Mouse (Mus musculus) embryo, embryonic 10.5 days (tissue): ENCODE results near the gene Smarcc1.

Experiments used
- DNase-seq: peaks from one replicate; pipeline ENCODE4 v3.0.0-alpha.2; 2015; ENCODE audit warnings: low spot score

The Smarcc1 gene

DNA sequence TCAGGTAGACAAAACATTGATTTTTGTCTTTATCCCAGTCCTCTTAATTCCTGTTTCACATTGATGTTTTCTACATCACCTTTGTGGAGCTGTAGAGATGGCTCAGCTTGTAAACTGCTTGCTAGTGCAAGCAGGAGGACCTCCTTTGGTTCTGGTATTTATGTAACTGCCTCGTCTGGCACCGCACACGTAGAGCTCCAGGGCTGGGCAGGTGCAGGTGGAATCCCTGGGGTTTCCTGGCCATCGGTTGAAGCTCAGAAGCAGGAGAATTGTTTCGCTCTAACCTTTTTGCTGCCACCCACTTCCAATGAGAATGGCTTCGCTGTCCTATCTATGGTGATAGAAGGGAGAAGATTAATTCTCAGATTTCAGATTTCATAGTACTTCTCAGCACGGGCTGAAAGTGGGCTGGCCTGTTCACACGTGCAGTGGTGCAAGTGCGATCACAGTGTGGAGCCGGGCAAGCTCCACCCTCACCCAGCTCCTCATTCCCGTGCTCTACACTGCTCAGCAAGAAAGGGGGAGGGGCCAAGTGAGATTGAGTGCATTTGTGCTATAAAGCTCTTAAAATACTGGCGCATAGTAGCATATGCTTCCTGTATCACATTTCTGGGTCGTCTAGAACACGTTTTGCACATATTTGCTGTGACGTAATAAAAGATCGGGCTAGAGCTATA, 113.0 kb downstream of the Smarcc1 start:
- DNase-seq = no peak

DNA sequence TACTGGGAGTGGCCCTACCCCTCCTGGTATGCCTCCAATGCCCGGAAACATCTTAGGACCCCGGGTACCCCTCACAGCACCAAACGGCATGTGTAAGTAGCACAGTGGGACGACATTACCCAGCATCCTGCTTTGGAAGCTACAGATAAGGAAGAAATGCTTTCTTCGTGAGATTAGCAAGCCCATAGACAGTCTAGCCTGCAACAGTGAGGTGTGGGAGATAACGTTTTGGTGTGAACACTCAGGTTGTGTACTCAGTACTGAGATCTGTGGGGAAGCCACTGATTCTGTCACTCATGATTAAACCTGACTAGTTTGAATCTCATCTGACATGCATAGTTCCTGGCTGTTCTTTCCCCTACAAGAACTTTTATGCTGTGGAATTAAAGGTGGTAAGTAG, 117.5 kb downstream of the Smarcc1 start:
- DNase-seq = no peak

DNA sequence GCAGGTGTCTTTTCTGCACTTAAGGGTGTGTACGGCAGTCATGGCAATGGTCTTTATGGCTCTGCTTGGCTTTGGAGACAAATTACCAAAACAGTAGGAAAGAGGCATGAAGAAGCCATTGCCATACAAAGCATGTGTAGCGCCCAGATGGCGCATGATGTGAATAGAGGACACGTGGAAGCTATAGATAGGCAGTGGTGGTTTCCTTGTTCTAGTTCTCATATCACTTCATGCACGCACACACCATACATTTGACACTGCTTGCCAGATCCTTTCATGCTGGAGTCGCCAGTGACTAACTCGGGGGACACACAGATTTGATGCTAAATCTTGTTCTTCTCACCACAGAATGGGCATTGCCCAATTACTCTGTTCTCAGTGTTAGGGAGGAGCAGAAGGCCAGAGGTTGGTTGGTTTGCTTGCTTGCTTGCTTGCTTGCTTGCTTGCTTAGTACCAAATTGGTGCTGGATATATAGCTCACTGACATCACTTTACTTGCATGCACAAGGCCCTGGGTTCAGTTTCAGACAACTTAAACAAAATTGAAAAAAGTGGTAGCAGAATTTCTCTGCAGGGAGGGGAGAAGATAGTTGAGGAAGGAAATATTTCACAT, 125.8 kb downstream of the Smarcc1 start, which contains the start of gene Cspg5:
Cspg5 (plus strand) TSS at position 563 of the 613 bp plus-strand sequence.
- no peak for DNase-seq

DNA sequence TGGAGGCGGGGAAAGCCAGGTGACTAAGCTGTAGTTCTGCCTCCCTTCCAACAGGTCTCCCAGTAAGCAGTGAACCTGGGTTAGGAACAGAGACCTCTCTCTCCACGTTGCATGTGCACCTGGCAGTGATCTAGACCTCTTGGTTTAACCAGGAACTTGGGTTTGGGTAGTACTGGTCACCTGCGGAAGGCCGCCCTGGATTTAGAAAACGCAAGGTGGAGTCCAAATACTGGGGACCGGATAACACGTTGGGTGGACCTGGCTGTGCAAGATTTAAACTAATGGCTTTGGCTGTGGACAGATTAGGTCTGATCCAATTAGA, 127.0 kb downstream of the Smarcc1 start:
- DNase-seq = no peak

DNA sequence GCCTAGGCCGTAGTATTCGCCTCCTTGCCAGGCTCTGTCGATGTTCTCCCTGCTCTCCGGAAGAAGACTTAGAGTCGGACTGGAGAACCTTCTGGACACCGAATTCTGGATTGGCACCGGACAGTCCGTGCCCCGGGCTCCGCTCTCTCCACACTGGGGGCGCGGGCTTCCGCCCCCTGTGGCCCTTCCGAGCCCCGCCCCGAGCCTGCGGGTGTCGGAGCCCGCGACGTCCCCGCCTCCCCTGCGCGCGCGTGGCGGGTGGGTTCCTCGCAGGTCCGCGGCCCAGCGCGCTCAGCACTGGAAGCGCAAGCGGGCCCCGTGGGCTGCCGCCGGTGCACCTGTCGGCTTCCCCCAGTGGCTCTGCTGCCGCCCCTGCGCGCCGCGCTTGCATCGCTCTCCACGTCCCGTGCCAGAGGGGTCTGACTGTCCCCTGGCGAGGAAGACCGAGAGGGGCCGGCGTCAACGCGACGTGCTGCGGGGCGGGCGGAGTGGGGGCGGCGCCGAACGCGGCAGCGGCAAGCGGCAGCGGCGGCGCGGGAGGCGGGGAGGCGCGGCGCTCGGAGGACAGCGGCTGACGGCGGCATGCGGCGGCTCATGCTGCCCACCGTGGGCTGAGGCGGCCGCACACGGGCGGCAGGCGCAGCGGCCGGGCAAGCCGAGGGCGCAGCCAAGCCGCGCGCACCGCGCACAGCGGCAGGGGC, 127.5 kb downstream of the Smarcc1 start:
- DNase-seq = peak; percentile 39

DNA sequence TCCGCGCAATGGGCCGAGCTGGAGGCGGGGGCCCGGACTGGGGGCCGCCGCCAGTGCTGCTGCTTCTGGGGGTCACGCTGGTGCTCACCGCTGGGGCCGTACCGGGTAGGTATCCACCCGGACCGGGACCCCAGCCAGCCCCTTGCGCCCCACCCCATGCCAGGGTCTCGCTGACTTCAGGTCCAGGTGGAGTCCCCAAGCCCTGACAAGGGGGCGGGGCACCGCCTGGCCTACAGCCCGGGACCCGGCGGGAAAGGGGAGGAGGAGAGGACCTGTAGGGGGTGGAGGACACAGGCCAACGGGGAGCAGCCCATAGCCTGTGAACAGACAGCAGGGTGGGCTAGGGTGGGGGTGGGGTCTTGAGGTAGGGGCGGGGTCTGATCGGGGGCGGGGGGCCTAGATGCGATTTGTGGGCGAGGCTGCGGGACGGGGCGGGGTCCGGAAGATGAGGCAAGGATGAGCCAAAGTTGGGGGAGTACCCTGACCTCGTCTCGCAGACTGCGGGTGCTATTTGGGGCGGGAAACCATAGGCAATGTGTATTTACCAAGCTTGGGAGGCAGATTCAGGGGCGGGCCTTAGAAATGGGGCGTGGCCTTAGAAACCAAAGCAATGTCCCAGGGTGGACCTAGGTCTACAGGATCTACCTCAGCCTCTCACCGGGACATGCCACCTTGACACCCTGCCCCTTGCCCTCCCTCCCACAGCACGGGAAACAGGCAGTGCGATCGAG, 128.2 kb downstream of the Smarcc1 start:
- DNase-seq = peak; percentile 72

DNA sequence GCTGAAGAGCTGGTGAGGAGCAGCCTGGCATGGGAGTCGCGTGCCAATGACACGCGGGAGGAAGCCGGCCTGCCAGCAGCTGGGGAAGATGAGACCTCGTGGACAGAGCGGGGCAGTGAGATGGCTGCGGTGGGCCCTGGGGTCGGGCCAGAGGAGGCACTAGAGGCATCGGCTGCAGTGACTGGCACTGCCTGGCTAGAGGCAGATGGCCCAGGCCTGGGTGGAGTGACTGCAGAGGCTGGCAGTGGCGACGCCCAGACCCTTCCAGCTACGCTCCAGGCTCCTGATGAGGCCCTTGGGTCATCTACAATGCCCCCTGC, 128.8 kb downstream of the Smarcc1 start:
- no peak for DNase-seq

DNA sequence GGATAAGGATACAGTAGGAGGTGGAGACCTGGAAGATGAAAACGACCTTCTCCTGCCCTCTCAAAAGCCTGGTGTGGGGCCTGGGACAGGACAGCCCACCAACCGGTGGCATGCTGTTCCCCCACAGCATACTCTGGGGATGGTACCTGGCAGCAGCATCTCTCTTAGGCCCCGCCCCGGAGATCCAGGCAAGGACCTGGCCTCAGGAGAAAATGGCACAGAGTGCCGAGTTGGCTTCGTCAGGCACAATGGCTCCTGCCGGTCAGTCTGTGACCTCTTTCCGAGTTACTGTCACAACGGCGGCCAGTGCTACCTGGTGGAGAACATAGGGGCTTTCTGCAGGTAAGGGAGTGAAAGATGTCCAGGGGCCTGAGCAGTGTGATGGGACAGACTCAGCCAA, 129.5 kb downstream of the Smarcc1 start:
- no peak for DNase-seq

DNA sequence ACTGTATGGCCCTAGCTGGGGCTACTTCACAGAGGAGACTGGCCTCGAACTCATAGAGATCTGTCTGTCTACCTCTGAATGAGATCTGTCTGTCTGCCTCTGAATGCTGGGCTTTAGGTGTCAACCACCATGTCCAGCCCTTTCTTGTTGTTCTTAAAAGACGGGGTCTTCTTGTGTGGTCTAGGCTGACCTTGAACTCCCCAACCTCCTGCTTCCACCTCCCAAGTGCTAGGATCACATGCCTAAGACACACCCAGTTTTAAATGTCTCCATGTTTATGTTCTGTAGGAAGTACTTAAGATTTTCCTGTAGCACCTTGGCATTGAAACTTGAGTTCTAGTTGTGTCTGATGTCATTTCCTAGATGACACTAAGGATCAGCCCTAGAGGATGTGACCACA, 131.4 kb downstream of the Smarcc1 start:
- DNase-seq = peak; percentile 21

DNA sequence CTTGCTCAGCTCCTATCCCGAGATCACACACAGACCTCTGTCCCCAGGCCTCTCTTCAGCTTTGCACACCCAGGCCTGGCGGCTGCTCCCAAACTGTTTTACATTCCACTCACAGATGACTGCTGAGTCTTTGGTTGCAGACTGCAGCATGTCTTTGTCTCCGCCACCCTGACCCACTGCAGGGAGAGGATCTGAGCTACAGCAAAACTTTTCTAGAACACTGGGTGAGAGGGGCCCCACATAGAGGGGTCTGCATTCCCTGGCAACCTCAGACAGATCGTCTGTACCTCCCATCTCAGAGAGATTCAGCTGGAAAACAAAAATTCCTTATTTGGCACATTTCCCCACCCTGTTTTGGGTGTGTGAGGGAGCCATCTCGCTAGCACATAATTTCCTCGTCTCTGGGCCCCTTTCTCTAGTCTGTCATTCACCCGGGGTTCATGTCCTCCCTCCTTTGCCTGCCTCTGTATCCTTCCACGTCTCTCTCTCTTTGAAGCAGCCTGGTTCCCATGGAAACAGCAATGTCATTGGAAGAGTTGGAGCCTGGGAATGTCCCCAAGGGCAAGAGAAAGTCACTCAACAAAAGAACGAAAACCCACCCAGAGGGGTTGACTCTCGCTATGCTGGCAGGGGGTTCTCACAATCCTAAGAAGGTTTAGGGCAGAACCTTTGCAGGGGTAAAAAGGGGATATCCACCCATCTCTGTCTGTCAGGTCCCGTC, 132.5 kb downstream of the Smarcc1 start:
- peak; percentile 88 for DNase-seq

DNA sequence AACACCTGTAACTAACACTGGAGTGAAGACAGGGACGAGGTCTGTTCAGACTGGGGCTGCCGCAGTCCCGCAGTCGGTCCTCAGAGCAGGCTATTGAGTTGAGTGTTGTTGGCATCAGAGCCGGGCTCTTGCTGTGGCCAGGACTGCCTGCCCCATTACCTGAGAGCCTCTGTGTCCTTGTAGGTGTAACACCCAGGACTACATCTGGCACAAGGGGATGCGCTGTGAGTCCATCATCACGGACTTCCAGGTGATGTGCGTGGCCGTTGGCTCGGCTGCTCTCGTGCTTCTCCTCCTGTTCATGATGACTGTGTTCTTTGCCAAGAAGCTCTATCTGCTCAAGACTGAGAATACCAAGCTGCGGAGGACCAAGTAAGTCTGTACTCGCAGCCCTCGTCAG, 133.3 kb downstream of the Smarcc1 start:
- no peak for DNase-seq

DNA sequence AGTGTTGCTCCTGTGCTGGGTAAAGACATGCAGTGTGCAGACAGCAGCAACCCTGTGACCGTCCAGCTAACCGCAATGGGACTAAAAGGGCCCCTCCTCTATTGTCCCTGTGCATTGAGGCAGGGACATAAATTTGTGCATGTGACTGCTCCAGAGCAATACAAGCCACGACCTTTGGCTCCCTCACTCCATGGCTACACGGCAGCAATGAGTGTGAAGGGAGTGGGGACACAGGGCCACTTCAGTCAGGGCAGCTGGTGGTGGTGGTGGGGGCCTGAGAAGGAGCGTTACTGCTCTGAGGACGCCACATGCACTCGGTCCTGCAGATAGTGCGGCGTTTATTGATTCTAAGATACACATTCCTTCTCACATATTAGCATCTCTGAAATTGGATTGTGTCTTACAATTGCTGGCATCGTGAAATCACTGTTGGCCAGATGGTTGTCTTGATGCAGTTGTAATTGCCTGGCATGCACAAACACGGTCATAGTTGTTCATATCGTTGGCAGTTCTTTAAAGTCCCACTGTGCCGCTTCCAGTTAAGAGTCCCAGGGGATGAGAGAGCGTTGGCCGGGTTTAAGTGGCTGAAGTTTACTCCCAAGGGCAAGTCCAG, 138.0 kb downstream of the Smarcc1 start:
- peak; percentile 85 for DNase-seq

DNA sequence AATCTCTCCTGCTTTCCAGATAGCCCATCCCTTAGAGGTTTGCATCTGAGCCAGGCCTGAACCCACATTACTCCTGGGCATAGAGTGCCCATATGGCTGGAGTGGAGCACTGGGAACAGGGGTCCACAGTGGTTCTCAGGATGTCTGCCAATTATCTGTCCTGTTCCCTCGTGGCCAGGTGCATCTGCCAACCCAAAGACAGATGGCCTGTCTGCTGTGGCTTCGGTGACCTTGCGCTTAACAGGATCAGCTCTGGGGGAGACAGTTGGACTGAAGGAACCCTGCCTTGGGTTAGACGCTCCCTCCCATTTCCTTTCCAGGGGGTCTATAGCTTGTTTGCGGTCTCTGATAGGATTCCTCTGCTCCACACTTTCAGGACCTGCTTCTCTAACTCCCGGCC, 141.1 kb downstream of the Smarcc1 start:
- DNase-seq = no peak

DNA sequence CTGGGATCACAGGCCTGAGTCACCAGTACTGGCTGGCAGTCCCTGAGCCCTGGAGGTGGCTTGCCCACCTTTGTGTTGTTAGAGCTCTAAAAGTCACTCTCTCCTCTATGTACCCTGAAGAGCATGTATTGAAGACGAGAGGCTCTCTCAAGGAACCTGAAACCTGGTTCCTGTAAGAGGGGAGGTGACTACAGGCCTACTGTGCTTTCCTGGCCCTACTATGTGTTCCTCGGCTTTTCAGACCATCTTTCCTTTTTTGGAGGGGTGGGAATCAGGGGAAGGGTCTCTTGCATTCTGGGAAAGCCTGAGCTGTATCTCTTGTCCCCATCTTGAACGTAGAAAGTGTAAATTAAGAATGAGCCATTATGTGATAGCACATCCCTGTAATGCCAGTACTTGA, 141.6 kb downstream of the Smarcc1 start:
- DNase-seq = no peak

DNA sequence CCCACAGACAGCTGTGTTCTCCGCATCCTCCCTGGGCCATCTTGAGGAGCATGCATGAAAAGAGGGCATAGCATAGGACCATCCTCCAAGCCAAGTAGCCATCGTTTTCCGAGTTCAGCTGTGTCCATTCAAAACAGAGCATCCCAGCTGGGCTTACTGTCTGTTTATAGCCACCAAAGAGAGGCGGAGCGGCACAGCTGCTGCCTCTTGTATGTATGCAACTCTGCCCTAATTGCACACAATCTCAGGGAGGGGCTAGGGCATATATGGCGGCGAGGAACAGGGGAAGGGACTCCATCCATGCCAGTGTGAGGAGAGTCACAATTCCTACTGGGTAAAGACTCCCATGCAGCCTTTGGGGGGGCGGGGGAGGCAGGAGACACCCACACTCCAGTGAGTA, 145.7 kb downstream of the Smarcc1 start:
- no peak for DNase-seq

DNA sequence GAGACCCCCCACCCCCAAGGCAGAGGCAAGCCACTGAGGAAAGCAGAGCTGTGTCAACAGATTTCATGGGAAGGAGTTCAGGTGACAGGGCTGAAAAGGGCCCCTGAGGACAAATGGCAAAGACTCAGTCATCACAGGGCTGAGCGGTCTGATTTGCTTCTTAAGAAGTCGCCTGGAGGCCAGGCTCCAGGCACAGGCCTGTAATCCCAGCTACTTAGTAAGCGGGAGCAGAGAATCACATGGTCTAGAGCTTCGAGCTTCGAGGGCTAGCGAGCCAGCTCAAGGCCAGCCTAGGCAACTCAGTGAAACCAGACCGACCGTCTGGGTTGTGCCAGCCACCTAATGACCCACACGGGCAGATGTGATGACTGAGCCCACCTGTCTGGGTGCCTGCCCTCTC, 147.5 kb downstream of the Smarcc1 start:
- DNase-seq = no peak

DNA sequence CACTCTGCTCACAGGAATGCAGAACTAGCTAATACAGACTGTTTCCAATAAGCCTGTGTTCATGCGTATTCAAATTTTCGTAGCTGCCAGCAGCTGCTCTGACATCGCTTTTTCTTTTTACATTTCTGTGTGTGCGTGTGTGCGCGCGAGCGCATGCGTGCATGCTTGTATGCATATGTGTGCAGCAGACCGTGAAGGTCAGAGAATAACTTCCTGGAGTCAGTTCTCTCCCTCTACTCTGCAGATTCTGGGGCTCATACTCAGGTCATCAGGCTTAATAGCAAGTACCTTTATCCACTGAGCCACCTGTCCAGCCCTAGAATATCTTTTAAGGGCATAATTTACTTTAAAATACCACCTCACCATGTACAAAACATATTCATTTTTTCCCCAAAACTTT, 150.9 kb downstream of the Smarcc1 start:
- DNase-seq = no peak

DNA sequence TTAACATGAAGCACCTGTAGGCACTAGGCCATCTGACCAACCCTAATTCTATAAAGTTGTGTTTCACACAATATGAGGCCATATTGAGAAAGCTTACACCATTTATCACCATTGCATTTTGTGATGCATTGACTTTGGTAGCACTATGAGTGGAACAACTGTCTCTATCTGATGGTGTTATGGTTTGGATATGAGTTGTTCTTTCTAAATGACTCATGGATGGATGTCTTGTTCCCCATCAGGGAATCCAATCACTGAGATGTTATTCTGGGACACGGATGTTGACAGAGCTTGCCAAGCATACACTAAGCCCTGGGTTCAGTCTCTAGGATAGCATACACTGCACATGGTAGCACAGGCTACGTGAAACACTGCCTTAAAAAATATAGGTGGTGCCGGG, 154.8 kb downstream of the Smarcc1 start:
- no peak for DNase-seq

DNA sequence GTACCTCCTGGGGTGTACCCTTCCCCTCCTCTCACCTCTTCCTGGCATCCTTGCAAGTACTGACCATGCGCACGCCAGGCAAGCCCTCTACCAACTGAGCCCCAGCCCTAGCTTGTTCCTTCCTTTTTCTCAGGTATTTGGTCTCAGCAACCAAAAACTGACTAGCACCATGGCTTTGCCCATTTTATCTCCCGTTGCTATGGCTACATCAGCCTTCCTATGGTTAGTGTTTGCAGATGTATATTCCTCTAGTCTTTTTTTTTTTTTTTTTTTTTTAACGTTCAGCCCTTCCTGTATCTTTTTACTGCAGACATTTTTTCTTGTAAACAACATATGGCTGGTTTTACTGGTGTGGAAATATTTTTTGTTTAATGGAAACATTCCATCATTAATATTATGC, 156.0 kb downstream of the Smarcc1 start:
- no peak for DNase-seq

DNA sequence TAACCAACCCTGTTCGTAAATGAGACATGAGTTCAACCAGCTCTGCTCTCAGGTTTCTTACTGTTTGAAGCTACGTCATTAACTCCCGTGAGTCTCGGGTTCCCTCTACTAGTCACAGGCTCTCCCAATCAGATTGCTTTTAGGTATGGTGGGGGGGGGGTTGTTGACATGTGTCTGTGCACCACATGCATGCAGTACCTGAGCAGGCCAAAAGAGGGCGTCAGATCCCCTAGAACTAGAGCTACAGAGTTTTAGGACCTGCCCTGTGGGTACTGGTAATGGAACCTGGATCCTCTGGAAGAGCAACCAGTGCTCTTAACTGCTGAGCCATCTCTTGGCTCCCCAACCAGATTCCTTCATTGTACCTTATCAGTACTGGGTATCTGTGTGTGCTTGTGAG, 158.4 kb downstream of the Smarcc1 start:
- no peak for DNase-seq

DNA sequence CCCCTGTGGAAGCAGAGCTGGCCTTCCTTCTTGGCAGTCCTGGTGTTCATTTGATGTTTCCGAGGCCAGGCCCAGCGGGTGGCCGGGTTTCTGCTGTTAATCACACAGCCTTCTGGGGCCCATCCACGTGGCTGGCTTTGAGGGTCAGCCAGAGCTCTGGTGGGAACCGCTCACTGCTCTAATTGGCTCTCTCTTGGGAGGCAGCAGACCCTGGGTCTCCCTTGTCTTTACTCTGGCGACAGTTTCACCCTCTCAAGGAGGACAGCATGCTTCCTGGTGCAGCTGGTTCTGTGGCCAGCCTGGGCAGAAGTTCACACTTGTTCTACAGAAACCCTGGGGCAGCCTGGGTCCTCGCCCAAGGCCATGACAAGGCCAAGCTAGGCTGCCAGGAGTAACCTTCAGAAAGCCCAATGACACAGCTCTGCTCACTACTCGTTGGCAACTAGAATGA, 159.9 kb downstream of the Smarcc1 start:
- DNase-seq = no peak
